13 mouse cellular contexts compared by ENCODE assay signal in genomic region chr11:88166471-88166870, GRCm38 (mm10). TPM values are rescaled to one million over a fixed set of nuclear protein-coding genes. Genes with fewer than 3 reads are reported as not detected.
A peak's percentile ranks its signal among the peaks of the same experiment; 100 is the strongest.
DNase-seq lines count a peak whose midpoint lies in the region; ATAC-seq and TF ChIP-seq lines count a peak whose summit lies in the region.
"Had no signal": no experiment of that assay in that cellular context is flagged by ENCODE, and none has a peak within 500 bp of the region (broad histone marks: within the 10 kb centered on the region; RNA-seq: fewer than 3 reads in every experiment).

No protein-coding gene starts in this region.

- no peak overlapping the region for H3K4me2 ChIP-seq in heart, postnatal 0 days (ENCODE audit: low read depth, low read length)
- no peak overlapping the region for H3K4me2 ChIP-seq in intestine, embryonic 16.5 days (ENCODE audit: low read depth, low read length)
- no peak overlapping the region for H3K4me2 ChIP-seq in liver, postnatal 0 days (ENCODE audit: low read depth, low read length)
- H3K4me2 ChIP-seq: liver, embryonic 13.5 days had no signal

- DNase-seq in gastrocnemius, adult 2 months = no peak
- DNase-seq in gastrocnemius, postnatal 36 days = no peak
- no peak for DNase-seq in heart, postnatal 0 days (ENCODE audit: low spot score)
- no peak for DNase-seq in heart, postnatal 14 days
- DNase-seq in lung, postnatal 36 days = no peak
- DNase-seq in liver, postnatal 0 days = no peak
- DNase-seq: adrenal gland, adult 8-10 months; cerebellum, adult 18-20 months; liver, embryonic 13.5 days; spleen, adult 18-20 months had no signal

- intact Hi-C loops in gastrocnemius, adult 2 months (cut with DNase I) = no loop called here
- intact Hi-C loops in gastrocnemius, postnatal 36 days (cut with DNase I) = no loop called here
- intact Hi-C loops in heart, postnatal 14 days (cut with DNase I) = no loop called here

- no peaks in the 10 kb centered on the region for H3K27me3 ChIP-seq in heart, postnatal 0 days (ENCODE audit: control insufficient read depth, insufficient read depth, low read length)
- peaks cover 26% of the 10 kb centered on the region for H3K27me3 ChIP-seq in E14TG2a.4 (ENCODE audit: insufficient read depth, low read length)
- 0 out of 2 replicates have a peak, but pooled peaks cover 2% of the 10 kb centered on the region for H3K27me3 ChIP-seq in intestine, embryonic 16.5 days (replicated peaks; ENCODE audit: control insufficient read depth, insufficient read depth, low read length)
- peaks cover 3% of the 10 kb centered on the region; the same call in 1 of the 2 replicates for H3K27me3 ChIP-seq in liver, postnatal 0 days (ENCODE audit: insufficient read depth, low read length)

- H3K9me3 ChIP-seq in heart, postnatal 0 days (replicated peaks; ENCODE audit: control insufficient read depth, low read length) = no peaks in the 10 kb centered on the region
- no peaks in the 10 kb centered on the region for H3K9me3 ChIP-seq in E14TG2a.4 (ENCODE audit: low read length)
- H3K9me3 ChIP-seq in intestine, embryonic 16.5 days (ENCODE audit: control insufficient read depth, low read length) = no peaks in the 10 kb centered on the region
- no peaks in the 10 kb centered on the region for H3K9me3 ChIP-seq in liver, postnatal 0 days (ENCODE audit: low read length)
- H3K9me3 ChIP-seq: liver, embryonic 13.5 days had no signal

- no peaks in the 10 kb centered on the region for H3K36me3 ChIP-seq in heart, postnatal 0 days (replicated peaks; ENCODE audit: control insufficient read depth, insufficient read depth, low read length)
- H3K36me3 ChIP-seq in E14TG2a.4 (ENCODE audit: insufficient read depth, low read length) = no peaks in the 10 kb centered on the region
- H3K36me3 ChIP-seq in intestine, embryonic 16.5 days (ENCODE audit: control insufficient read depth, insufficient read depth, low read length) = no peaks in the 10 kb centered on the region
- no peaks in the 10 kb centered on the region for H3K36me3 ChIP-seq in liver, postnatal 0 days (replicated peaks; ENCODE audit: insufficient read depth, low read length)
- H3K36me3 ChIP-seq: liver, embryonic 13.5 days had no signal

- peak overlapping the region; percentile 64 for H3K4me3 ChIP-seq in gastrocnemius, adult 2 months
- no peak overlapping the region for H3K4me3 ChIP-seq in heart, postnatal 0 days (ENCODE audit: low read depth, low read length)
- 0 out of 2 replicates have a peak overlapping the region, but pooled peaks have one; percentile 24 for H3K4me3 ChIP-seq in E14TG2a.4 (replicated peaks; ENCODE audit: low read length)
- no peak overlapping the region for H3K4me3 ChIP-seq in intestine, embryonic 16.5 days (ENCODE audit: low read length)
- H3K4me3 ChIP-seq in liver, postnatal 0 days (ENCODE audit: low read depth, low read length) = no peak overlapping the region
- H3K4me3 ChIP-seq: liver, embryonic 13.5 days had no signal

- peak overlapping the region; percentile 42; the same call in 1 of the 2 replicates for H3K9ac ChIP-seq in heart, postnatal 0 days (replicated peaks; ENCODE audit: low read depth, low read length)
- peak overlapping the region; percentile 21; the same call in 1 of the 2 replicates for H3K9ac ChIP-seq in intestine, embryonic 16.5 days (ENCODE audit: low read depth, low read length)
- H3K9ac ChIP-seq in liver, postnatal 0 days (replicated peaks) = no peak overlapping the region
- H3K9ac ChIP-seq: liver, embryonic 13.5 days had no signal

- H3K4me1 ChIP-seq in heart, postnatal 0 days (ENCODE audit: control insufficient read depth, insufficient read depth) = peaks cover 23% of the 10 kb centered on the region
- peaks cover 70% of the 10 kb centered on the region for H3K4me1 ChIP-seq in E14TG2a.4 (replicated peaks; ENCODE audit: low read depth, low read length)
- peaks cover 33% of the 10 kb centered on the region for H3K4me1 ChIP-seq in intestine, embryonic 16.5 days (ENCODE audit: control insufficient read depth, insufficient read depth, low read length)
- peaks cover 14% of the 10 kb centered on the region for H3K4me1 ChIP-seq in liver, postnatal 0 days (ENCODE audit: insufficient read depth)

- ATAC-seq in heart, postnatal 0 days (ENCODE audit: insufficient read depth, low read depth) = no peak
- ATAC-seq in intestine, embryonic 16.5 days = no peak
- no peak for ATAC-seq in liver, postnatal 0 days
- ATAC-seq: midbrain, embryonic 16.5 days had no signal

- no peak for TF ChIP-seq CTCF in gastrocnemius, adult 2 months (IDR thresholded peaks at IDR 0.05)
- TF ChIP-seq CTCF in heart, postnatal 0 days (IDR thresholded peaks at IDR 0.05; ENCODE audit: low read depth) = no peak
- no peak for TF ChIP-seq CTCF in E14TG2a.4 (conservative IDR thresholded peaks at IDR 0.05; ENCODE audit: low read length)
- no peak for TF ChIP-seq CTCF in liver, postnatal 0 days (IDR thresholded peaks at IDR 0.05; ENCODE audit: low read depth)

- TF ChIP-seq EP300 in heart, postnatal 0 days (IDR thresholded peaks at IDR 0.05; ENCODE audit: low read depth) = no peak
- no peak for TF ChIP-seq EP300 in liver, postnatal 0 days (IDR thresholded peaks at IDR 0.05; ENCODE audit: low read depth)

- WGBS in heart, postnatal 0 days = 82% methylated on average over 7 of the region's 7 CpGs
- 86% methylated on average over 7 of the region's 7 CpGs for WGBS in intestine, embryonic 16.5 days
- 85% methylated on average over 7 of the region's 7 CpGs for WGBS in liver, postnatal 0 days (ENCODE audit: insufficient replicate concordance)

- H3K27ac ChIP-seq in gastrocnemius, adult 2 months = peak overlapping the region; percentile 96
- H3K27ac ChIP-seq in heart, postnatal 0 days (ENCODE audit: low read depth) = peak overlapping the region; percentile 97
- H3K27ac ChIP-seq in intestine, embryonic 16.5 days (ENCODE audit: low read length) = peak overlapping the region; percentile 46; the same call in 1 of the 2 replicates
- no peak overlapping the region for H3K27ac ChIP-seq in liver, postnatal 0 days (ENCODE audit: low read depth)
- H3K27ac ChIP-seq: liver, embryonic 13.5 days had no signal

RNA-seq across cellular contexts. Expression of gene Mrps23, which starts 37.7 kb away (rescaled TPM):
- 100 to 1,000 TPM; 122 to 144 TPM for total RNA-seq in gastrocnemius, adult 2 months (2021)
- total RNA-seq in gastrocnemius, postnatal 36 days (2021) = 100 to 1,000 TPM; 123 to 140 TPM
- total RNA-seq in heart, postnatal 0 days (2014; rRNA removed; ENCODE audit: low replicate concordance) = 77.6 and 240 TPM in 2 replicates
- polyA plus RNA-seq in heart, postnatal 0 days (2015; fragmentation: Nextera tagmentation; extraction: Ambion mirVana) = 156 TPM in 2 replicates
- 100 to 1,000 TPM; 226 to 277 TPM for total RNA-seq in heart, postnatal 14 days (2021)
- 56.3 and 63.9 TPM in 2 replicates for polyA plus RNA-seq in intestine, embryonic 16.5 days (2015; fragmentation: Nextera tagmentation; extraction: Ambion mirVana)
- polyA plus RNA-seq in liver, postnatal 0 days (2015; fragmentation: Nextera tagmentation; extraction: Ambion mirVana) = 28.7 and 29.3 TPM in 2 replicates

Comparison
In these comparisons a context has a peak if more than half of its experiments do, and no peak if none do; other contexts are left out.
1. H3K4me3 ChIP-seq: peak in gastrocnemius, adult 2 months (single experiment) and E14TG2a.4 (single experiment); none in heart, postnatal 0 days (single experiment), intestine, embryonic 16.5 days (single experiment) and liver, postnatal 0 days (single experiment).